Mouse (Mus musculus) spleen, postnatal 36 days (tissue): ENCODE results near the gene Sult1c1.
A peak's percentile ranks its signal among the peaks of the same experiment; 100 is the strongest.
"Not testable (repeated sequence)": the region's sequence is repeated elsewhere in the genome, so short reads cannot be mapped to it uniquely, and the experiment has no call there.

Experiments used
- DNase-seq, 2 experiments: peaks; one replicate each; pipeline ENCODE4 v3.0.0; 2022; ENCODE audit warnings: low spot score in 2 of 2, mixed read lengths in 1 of 2

Gene Sult1c1

GRCm38 (mm10) chr17:53990574-53990973 is at the start of gene Sult1c1:
TSS of gene Sult1c1 (minus strand) at chr17:53990674.
- DNase-seq = no peak

- no peak for DNase-seq
These were observed 23.7 kb upstream of the Sult1c1 start for GRCm38 (mm10) chr17:54014204-54014603.

GRCm38 (mm10) chr17:54011196-54011595 is 20.7 kb upstream of the Sult1c1 start:
- DNase-seq = no peak

- DNase-seq = not testable (repeated sequence)
These were observed 20.1 kb upstream of the Sult1c1 start for GRCm38 (mm10) chr17:54010536-54010935.

- peak; percentile 2 to 3 for DNase-seq
These were observed 13.0 kb upstream of the Sult1c1 start for GRCm38 (mm10) chr17:54003522-54003921.

GRCm38 (mm10) chr17:53973606-53974005 is 16.9 kb downstream of the Sult1c1 start:
- DNase-seq = no peak

- no peak for DNase-seq
These were observed 48.8 kb downstream of the Sult1c1 start for GRCm38 (mm10) chr17:53941569-53942162.

GRCm38 (mm10) chr17:53940726-53941125 is 49.7 kb downstream of the Sult1c1 start:
- no peak for DNase-seq
